In genomic region chr2:95366824-95367715, GRCm38 (mm10) we compare ENCODE assay signal across 33 mouse cellular contexts.
DNase-seq lines count a peak whose midpoint lies in the region; ATAC-seq lines count a peak whose summit lies in the region.
"Had no signal": no experiment of that assay in that cellular context is flagged by ENCODE, and none has a peak within 500 bp of the region (broad histone marks: within the 10 kb centered on the region; RNA-seq: fewer than 3 reads in every experiment).

No protein-coding gene starts in this region.

- H3K27ac ChIP-seq in kidney, embryonic 15.5 days = no peak overlapping the region
- H3K27ac ChIP-seq in neural tube, embryonic 13.5 days (replicated peaks) = no peak overlapping the region
- no peak overlapping the region for H3K27ac ChIP-seq in neural tube, embryonic 15.5 days (replicated peaks)
- H3K27ac ChIP-seq: embryonic facial prominence, embryonic 12.5 days; forebrain, embryonic 10.5 days; forebrain, embryonic 15.5 days; heart, embryonic 10.5 days; heart, embryonic 15.5 days; hindbrain, embryonic 15.5 days; layer of hippocampus, adult 2 months; left cerebral cortex, adult 2 months; limb, embryonic 12.5 days; midbrain, embryonic 13.5 days; stomach, embryonic 15.5 days had no signal

- no peak overlapping the region for H3K9ac ChIP-seq in kidney, embryonic 15.5 days
- no peak overlapping the region for H3K9ac ChIP-seq in neural tube, embryonic 13.5 days
- H3K9ac ChIP-seq in neural tube, embryonic 15.5 days (replicated peaks) = no peak overlapping the region
- H3K9ac ChIP-seq: embryonic facial prominence, embryonic 12.5 days; forebrain, embryonic 15.5 days; heart, embryonic 15.5 days; hindbrain, embryonic 15.5 days; limb, embryonic 12.5 days; liver, postnatal 0 days; midbrain, embryonic 13.5 days; stomach, embryonic 15.5 days had no signal

- H3K27me3 ChIP-seq in kidney, embryonic 15.5 days = no peaks in the 10 kb centered on the region
- no peaks in the 10 kb centered on the region for H3K27me3 ChIP-seq in neural tube, embryonic 13.5 days
- H3K27me3 ChIP-seq in neural tube, embryonic 15.5 days (replicated peaks) = no peaks in the 10 kb centered on the region
- H3K27me3 ChIP-seq: embryonic facial prominence, embryonic 12.5 days; forebrain, embryonic 15.5 days; heart, embryonic 15.5 days; hindbrain, embryonic 15.5 days; limb, embryonic 12.5 days; midbrain, embryonic 13.5 days; Patski; stomach, embryonic 15.5 days had no signal

- WGBS in kidney, embryonic 15.5 days = 61% methylated on average over 1 of the region's 1 CpGs
- WGBS in neural tube, embryonic 13.5 days = 29% methylated on average over 1 of the region's 1 CpGs
- 21% methylated on average over 1 of the region's 1 CpGs for WGBS in neural tube, embryonic 15.5 days

- H3K9me3 ChIP-seq in kidney, embryonic 15.5 days (replicated peaks) = no peaks in the 10 kb centered on the region
- H3K9me3 ChIP-seq in neural tube, embryonic 13.5 days = no peaks in the 10 kb centered on the region
- no peaks in the 10 kb centered on the region for H3K9me3 ChIP-seq in neural tube, embryonic 15.5 days (replicated peaks)
- H3K9me3 ChIP-seq: embryonic facial prominence, embryonic 12.5 days; forebrain, embryonic 10.5 days; forebrain, embryonic 15.5 days; G1E; heart, embryonic 10.5 days; heart, embryonic 15.5 days; hindbrain, embryonic 15.5 days; limb, embryonic 12.5 days; midbrain, embryonic 13.5 days; stomach, embryonic 15.5 days had no signal

- H3K4me1 ChIP-seq in kidney, embryonic 15.5 days = 0 out of 2 replicates have a peak, but pooled peaks cover 4% of the 10 kb centered on the region
- H3K4me1 ChIP-seq in neural tube, embryonic 13.5 days (replicated peaks) = no peaks in the 10 kb centered on the region
- H3K4me1 ChIP-seq in neural tube, embryonic 15.5 days = no peaks in the 10 kb centered on the region
- H3K4me1 ChIP-seq: embryonic facial prominence, embryonic 12.5 days; forebrain, embryonic 10.5 days; forebrain, embryonic 15.5 days; heart, embryonic 10.5 days; heart, embryonic 15.5 days; hindbrain, embryonic 15.5 days; limb, embryonic 12.5 days; midbrain, embryonic 13.5 days; stomach, embryonic 15.5 days had no signal

- no peak overlapping the region for H3K4me2 ChIP-seq in kidney, embryonic 15.5 days
- no peak overlapping the region for H3K4me2 ChIP-seq in neural tube, embryonic 13.5 days
- no peak overlapping the region for H3K4me2 ChIP-seq in neural tube, embryonic 15.5 days
- H3K4me2 ChIP-seq: embryonic facial prominence, embryonic 12.5 days; forebrain, embryonic 15.5 days; heart, embryonic 15.5 days; hindbrain, embryonic 15.5 days; limb, embryonic 12.5 days; liver, embryonic 11.5 days; midbrain, embryonic 13.5 days; stomach, embryonic 15.5 days had no signal

- no peak overlapping the region for H3K4me3 ChIP-seq in kidney, embryonic 15.5 days (replicated peaks)
- no peak overlapping the region for H3K4me3 ChIP-seq in neural tube, embryonic 13.5 days
- H3K4me3 ChIP-seq in neural tube, embryonic 15.5 days (replicated peaks) = no peak overlapping the region
- H3K4me3 ChIP-seq: embryonic facial prominence, embryonic 12.5 days; forebrain, embryonic 10.5 days; forebrain, embryonic 15.5 days; heart, embryonic 10.5 days; heart, embryonic 15.5 days; hindbrain, embryonic 15.5 days; layer of hippocampus, adult 2 months; left cerebral cortex, adult 2 months; limb, embryonic 12.5 days; midbrain, embryonic 13.5 days; stomach, embryonic 15.5 days had no signal

- no peaks in the 10 kb centered on the region for H3K36me3 ChIP-seq in kidney, embryonic 15.5 days
- H3K36me3 ChIP-seq in neural tube, embryonic 13.5 days = no peaks in the 10 kb centered on the region
- no peaks in the 10 kb centered on the region for H3K36me3 ChIP-seq in neural tube, embryonic 15.5 days
- H3K36me3 ChIP-seq: embryonic facial prominence, embryonic 12.5 days; forebrain, embryonic 10.5 days; forebrain, embryonic 15.5 days; G1E; heart, embryonic 10.5 days; heart, embryonic 15.5 days; hindbrain, embryonic 15.5 days; limb, embryonic 12.5 days; midbrain, embryonic 13.5 days; stomach, embryonic 15.5 days had no signal

- DNase-seq in frontal cortex, postnatal 14 days (ENCODE audit: low spot score in 2 of 2) = no peak
- no peak for DNase-seq in kidney, postnatal 36 days
- no peak for DNase-seq in heart, adult 11 months
- DNase-seq: adrenal gland, postnatal 10 days; cerebellum, adult 11 months; cerebellum, adult 9-10 months; cerebellum, postnatal 36 days; gastrocnemius, postnatal 14 days; kidney, adult 8-10 months; kidney, postnatal 14 days; liver, postnatal 0 days; lung, postnatal 36 days; right cerebral cortex, postnatal 14 days; thymus, postnatal 25 days had no signal

- ATAC-seq in frontal cortex, adult (ENCODE audit: low TSS enrichment) = 0 out of 2 replicates have a peak, but pooled peaks have one; percentile 47
- 0 out of 2 replicates have a peak, but pooled peaks have one; percentile 49 for ATAC-seq in kidney, embryonic 15.5 days (replicated peaks; ENCODE audit: low FRiP score)
- peak; percentile 79 for ATAC-seq in neural tube, embryonic 13.5 days (ENCODE audit: low read depth)
- ATAC-seq in neural tube, embryonic 15.5 days (ENCODE audit: low FRiP score) = no peak
- ATAC-seq: forebrain, embryonic 15.5 days; inflammation-experienced regulatory T-cells, adult 6 months; liver, postnatal 0 days; midbrain, embryonic 13.5 days; Patski had no signal
